Mouse (Mus musculus) stomach, embryonic 16.5 days (tissue): Measurements from ENCODE around the gene Slc39a12. TPM values are rescaled to one million over a fixed set of nuclear protein-coding genes. Genes with fewer than 3 reads are reported as not detected.

Source experiments
- ATAC-seq: fragments of 200-750 bp; cut with Nextera tagmentation; 2 replicates; pipeline ENCODE4 v1.8.0; 2017; ENCODE audit warnings: moderate number of reproducible peaks, moderate TSS enrichment; ENCODE audit not compliant: insufficient read depth, low FRiP score
- H3K27ac ChIP-seq: fragments of 300-500 bp; sonication (generic); 2 replicates; pipeline ENCODE4 v1.5.1; 2014; ENCODE audit warnings: low read length
- H3K27me3 ChIP-seq: fragments of 300-500 bp; sonication (generic); 2 replicates; pipeline ENCODE4 v1.6.1; 2014; ENCODE audit warnings: low read length, control low read depth, mixed read lengths; ENCODE audit not compliant: control insufficient read depth, insufficient read depth
- H3K36me3 ChIP-seq: fragments of 300-500 bp; sonication (generic); 2 replicates; pipeline ENCODE4 v1.6.1; 2014; ENCODE audit warnings: low read length; ENCODE audit not compliant: control insufficient read depth, insufficient read depth
- H3K4me1 ChIP-seq: fragments of 300-500 bp; sonication (generic); 2 replicates; pipeline ENCODE4 v1.6.1; 2014; ENCODE audit warnings: low read length, control low read depth, mixed read lengths; ENCODE audit not compliant: control insufficient read depth, insufficient read depth
- H3K4me2 ChIP-seq: fragments of 300-500 bp; sonication (generic); 2 replicates; pipeline ENCODE4 v1.6.1; 2014; ENCODE audit warnings: low read depth, low read length, mixed read lengths
- H3K4me3 ChIP-seq: fragments of 300-500 bp; sonication (generic); replicated peaks from 2 replicates; pipeline ENCODE4 v1.5.1; 2014; ENCODE audit warnings: mild to moderate bottlenecking, low read length
- H3K9ac ChIP-seq: fragments of 300-500 bp; sonication (generic); 2 replicates; pipeline ENCODE4 v1.6.1; 2014; ENCODE audit warnings: low read length
- H3K9me3 ChIP-seq: fragments of 300-500 bp; sonication (generic); replicated peaks from 2 replicates; pipeline ENCODE4 v1.6.1; 2016; ENCODE audit warnings: low read length, control low read depth; ENCODE audit not compliant: control insufficient read depth
- WGBS: fragments of 180-500 bp; shearing (Covaris S2); extraction: QIAGEN DNeasy Blood & Tissue Kit; methylation state at CpG from one replicate; pipeline ENCODE4 v1.1.7; 2014; 5-methylcytosine and 5-hydroxymethylcytosine counted together
- polyA plus RNA-seq: library from polyadenylated mRNA; unstranded; fragments of >200 nt; fragmentation: Nextera tagmentation; extraction: Ambion mirVana; gene quantifications from 2 replicates; pipeline ENCODE4 v1.2.1, GENCODE M21; 2015

The Slc39a12 gene
- polyA plus RNA-seq, 1 experiment from 2014 or later, result 0.13 TPM

DNA sequence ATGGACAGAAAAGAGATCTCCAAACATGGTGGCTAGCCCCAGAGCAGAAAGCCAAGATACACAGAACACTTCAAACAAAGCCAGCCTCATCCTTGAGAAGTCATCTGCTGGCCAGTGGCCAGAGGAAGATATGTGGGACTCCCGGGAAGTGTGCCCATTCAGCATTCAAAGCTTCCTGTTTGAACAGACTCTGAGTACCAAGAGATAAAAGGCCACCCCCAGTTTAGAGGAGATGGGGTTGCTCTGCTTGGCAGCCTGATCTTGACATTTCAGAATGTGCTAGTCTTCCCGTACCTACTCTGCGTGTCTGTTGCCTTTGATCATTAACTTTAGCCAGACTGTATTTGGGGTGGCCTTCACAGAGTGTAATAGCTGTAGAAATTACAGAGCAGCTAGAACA is 155.2 kb downstream of the Slc39a12 start:
- Histone ChIP-seq H3K27me3 (no peaks in the 10 kb centered on the region), H3K4me1 (no peaks in the 10 kb centered on the region), H3K9me3 (no peaks in the 10 kb centered on the region), H3K9ac (no peak overlapping the region), H3K4me3 (no peak overlapping the region), H3K36me3 (no peaks in the 10 kb centered on the region), H3K4me2 (no peak overlapping the region), H3K27ac (no peak overlapping the region)
- ATAC-seq, result no peak
- WGBS, result 34% methylated on average over 3 of the region's 3 CpGs

DNA sequence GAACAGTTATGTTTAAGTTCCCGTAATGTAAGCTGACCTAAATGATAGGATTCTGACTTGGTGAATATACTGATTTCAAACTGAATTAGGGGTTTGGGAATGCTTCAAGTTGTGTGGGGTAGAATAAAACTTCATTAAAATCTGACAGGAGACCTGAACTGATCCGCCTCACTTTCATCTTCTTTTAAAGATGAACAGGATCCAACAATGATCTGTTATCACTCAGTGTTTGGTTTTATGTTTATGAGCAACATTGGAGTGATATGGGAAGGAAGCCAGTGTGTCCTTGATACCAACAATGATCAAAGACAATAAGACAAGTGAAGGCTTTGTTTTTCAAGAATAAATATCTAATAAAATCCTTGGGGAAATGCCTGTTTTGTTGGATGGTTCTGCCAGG is 155.7 kb downstream of the Slc39a12 start:
- H3K4me3 ChIP-seq, result no peak overlapping the region
- ATAC-seq, result no peak
- WGBS, result 74% methylated on average over 2 of the region's 2 CpGs

More for the DNA sequence above, 155.7 kb downstream of the Slc39a12 start:
- Histone ChIP-seq H3K27ac (no peak overlapping the region), H3K27me3 (no peaks in the 10 kb centered on the region), H3K36me3 (no peaks in the 10 kb centered on the region), H3K9ac (no peak overlapping the region), H3K9me3 (no peaks in the 10 kb centered on the region), H3K4me1 (no peaks in the 10 kb centered on the region), H3K4me2 (no peak overlapping the region)

Other genes starting within 250 kb of the Slc39a12 start
- 2.6 and 2.9 TPM in 2 replicates for gene Tmem236, start 213.8 kb upstream of the Slc39a12 start, polyA plus RNA-seq
- gene Mrc1, start 158.9 kb upstream of the Slc39a12 start, polyA plus RNA-seq, result 12.6 and 12.7 TPM in 2 replicates
- 3.1 and 3.3 TPM in 2 replicates for gene Cacnb2, start 214.8 kb downstream of the Slc39a12 start, polyA plus RNA-seq